Mouse (Mus musculus) adrenal gland, adult 8-10 months (tissue): Measurements from ENCODE around the gene Nlrp1b. TPM values are rescaled to one million over a fixed set of nuclear protein-coding genes. Genes with fewer than 3 reads are reported as not detected.

Experiments used
- DNase-seq: peaks from one replicate; pipeline ENCODE4 v3.0.0; 2022
- total RNA-seq, 4 experiments: library from RNA; stranded (reverse); gene quantifications; 2 replicates each; pipeline ENCODE4 v1.2.4; 2022

Nlrp1b gene
- total RNA-seq: 1 to 10 TPM in 2 of 4 experiments, under 1 TPM in 2; 0.20 to 1.4 (median 0.77) TPM

- no peak for DNase-seq
Measured at GRCm38 (mm10) chr11:71230684-71231480, at the start of gene Nlrp1b. Gene Nlrp1b (minus strand): TSS chr11:71230733.

- peak; percentile 38 for DNase-seq
Measured at GRCm38 (mm10) chr11:71261036-71261435, 30.5 kb upstream of the Nlrp1b start.

- no peak for DNase-seq
Measured at GRCm38 (mm10) chr11:71251333-71251732, 20.8 kb upstream of the Nlrp1b start.

DNA sequence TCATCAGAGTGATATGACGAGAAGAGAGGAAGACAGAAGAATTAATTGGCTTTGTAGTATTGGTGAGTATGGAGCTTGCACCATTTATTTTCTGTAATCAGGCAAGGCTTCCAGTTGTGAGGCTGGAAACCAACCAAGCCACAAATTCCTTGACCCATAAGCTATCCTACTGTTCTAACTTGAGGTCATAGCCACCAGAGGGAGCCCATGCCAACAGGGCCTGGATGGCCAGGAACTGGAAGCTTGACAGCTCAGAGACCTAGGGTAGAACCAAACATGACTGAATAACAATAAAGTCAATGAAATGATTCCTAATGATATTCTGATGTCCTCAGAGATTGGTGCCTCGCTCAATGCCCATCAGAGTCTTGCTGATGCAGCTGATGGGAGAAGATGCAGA lies 5.9 kb downstream of the Nlrp1b start:
- DNase-seq: peak; percentile 37

DNA sequence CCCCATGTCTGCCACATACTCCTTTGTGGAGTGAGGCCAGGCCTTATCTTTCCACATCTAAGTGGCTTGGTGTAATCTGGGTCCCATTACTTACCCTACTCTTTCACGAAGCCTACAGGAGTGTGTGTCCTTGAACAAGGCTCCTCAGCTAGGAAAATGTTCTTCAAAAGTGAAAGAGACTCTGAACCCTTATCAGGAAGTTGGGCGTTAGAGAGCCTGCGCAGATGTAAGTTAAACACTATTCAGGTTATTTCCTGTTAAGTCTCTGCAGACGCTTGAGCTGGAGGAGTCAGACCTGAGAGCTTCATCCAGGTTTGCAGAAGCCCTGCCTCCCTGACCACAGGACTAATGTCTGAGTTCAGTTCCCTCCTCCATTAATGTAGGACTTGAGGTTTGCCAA lies 27.8 kb downstream of the Nlrp1b start:
- no peak for DNase-seq

GRCm38 (mm10) chr11:71199349-71199748 lies 31.2 kb downstream of the Nlrp1b start:
- no peak for DNase-seq

- no peak for DNase-seq
Measured at GRCm38 (mm10) chr11:71169633-71170032, 60.9 kb downstream of the Nlrp1b start.

- DNase-seq: no peak
Measured at GRCm38 (mm10) chr11:71164139-71164538, 66.4 kb downstream of the Nlrp1b start.

- DNase-seq: no peak
Measured at GRCm38 (mm10) chr11:71159439-71160136, 70.9 kb downstream of the Nlrp1b start.

DNA sequence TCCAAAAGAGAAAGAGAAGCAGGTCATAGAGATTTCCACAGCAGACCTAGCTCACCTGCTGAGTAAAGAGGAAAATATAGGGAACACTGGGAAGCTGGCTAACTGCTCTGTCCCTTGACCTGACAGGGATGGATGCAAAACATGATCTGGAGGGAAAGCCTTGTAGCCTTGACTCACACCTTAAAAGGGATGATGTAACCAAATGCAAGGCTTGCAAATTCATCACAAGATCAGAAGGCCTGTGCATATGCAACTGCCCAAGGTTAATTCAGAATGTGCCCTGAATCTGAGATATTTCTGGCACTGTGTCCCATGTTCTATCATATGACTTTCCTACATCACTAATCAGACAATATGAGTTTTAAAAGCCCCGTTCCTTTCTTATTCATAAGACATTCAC lies 75.3 kb downstream of the Nlrp1b start:
- no peak for DNase-seq

- no peak for DNase-seq
Measured at GRCm38 (mm10) chr11:71144661-71145060, 85.9 kb downstream of the Nlrp1b start, which contains the start of gene Nlrp1a. Gene Nlrp1a (minus strand): TSS chr11:71144704.

- no peak for DNase-seq
Measured at GRCm38 (mm10) chr11:71142031-71142430, 88.5 kb downstream of the Nlrp1b start.

GRCm38 (mm10) chr11:71107128-71107527 lies 123.4 kb downstream of the Nlrp1b start:
- no peak for DNase-seq

GRCm38 (mm10) chr11:71106261-71107021 lies 124.1 kb downstream of the Nlrp1b start:
- DNase-seq: no peak

DNA sequence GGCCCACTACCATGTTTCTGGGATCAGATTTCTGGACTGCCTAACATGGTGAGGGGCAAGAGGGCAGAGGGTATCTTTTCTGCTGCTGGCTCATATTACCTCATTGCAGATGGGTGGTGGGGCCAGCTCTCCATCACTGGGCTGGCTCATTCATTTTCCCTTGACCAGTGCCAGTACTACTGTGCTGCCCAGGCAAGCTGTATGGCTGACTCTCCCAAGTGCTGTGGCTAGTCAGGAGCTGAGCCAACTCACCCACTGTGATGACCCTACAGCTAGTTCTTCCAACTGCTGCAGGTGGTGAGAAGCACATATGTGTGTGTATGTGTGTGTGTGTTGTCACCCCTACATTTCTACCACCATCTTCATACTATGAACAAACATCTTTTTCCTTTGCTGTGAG lies 126.6 kb downstream of the Nlrp1b start:
- no peak for DNase-seq

Other genes with a start within 250 kb of the Nlrp1b start
- 100 to 1,000 TPM; 181 to 218 (median 205) TPM for gene C1qbp, start 247.7 kb downstream of the Nlrp1b start, total RNA-seq
- gene Dhx33, start 226.3 kb downstream of the Nlrp1b start, total RNA-seq: 10 to 100 TPM; 32.5 to 34.6 (median 32.9) TPM
- gene Mis12, start 211.1 kb downstream of the Nlrp1b start, total RNA-seq: 10 to 100 TPM; 22.5 to 30.3 (median 26.7) TPM
- 10 to 100 TPM; 73.5 to 99.8 (median 89.0) TPM for gene Derl2, start 210.9 kb downstream of the Nlrp1b start, total RNA-seq
- 10 to 100 TPM; 16.5 to 25.6 (median 19.5) TPM for gene 6330403K07Rik, start 197.2 kb downstream of the Nlrp1b start, total RNA-seq
- gene Nlrp1a, start 86.0 kb downstream of the Nlrp1b start, total RNA-seq: 1 to 10 TPM; 1.6 to 2.6 (median 2.1) TPM